Mouse (Mus musculus) heart, adult 8-10 months (tissue): ENCODE measurements at regions not wholly inside any gene's neighbourhood (a gene's known extent, or its start where the extent isn't known, plus 50 kb on each side); places are given as distances from the start of the nearest gene placed in this dataset.

Source experiments
- DNase-seq: peaks from one replicate; pipeline ENCODE4 v3.0.0; 2022; ENCODE audit warnings: low spot score

DNA sequence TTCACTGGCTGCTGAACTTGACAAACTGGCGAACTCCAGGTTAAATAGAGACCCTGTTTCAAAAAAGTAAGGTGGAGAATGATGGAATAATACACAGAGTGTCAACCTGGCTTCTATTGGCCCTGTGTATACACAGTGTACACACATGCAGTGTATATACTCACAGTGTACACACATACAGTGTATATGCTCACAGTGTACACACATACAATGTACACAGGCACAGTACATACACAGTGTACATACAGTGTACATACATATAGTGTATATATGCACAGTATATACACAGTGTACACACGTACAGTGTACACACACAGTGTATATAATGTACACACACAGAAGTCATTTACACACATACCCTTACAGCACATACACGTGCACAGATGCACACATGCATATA is 52.4 kb upstream of the Aldh1b1 start:
- no peak for DNase-seq

DNA sequence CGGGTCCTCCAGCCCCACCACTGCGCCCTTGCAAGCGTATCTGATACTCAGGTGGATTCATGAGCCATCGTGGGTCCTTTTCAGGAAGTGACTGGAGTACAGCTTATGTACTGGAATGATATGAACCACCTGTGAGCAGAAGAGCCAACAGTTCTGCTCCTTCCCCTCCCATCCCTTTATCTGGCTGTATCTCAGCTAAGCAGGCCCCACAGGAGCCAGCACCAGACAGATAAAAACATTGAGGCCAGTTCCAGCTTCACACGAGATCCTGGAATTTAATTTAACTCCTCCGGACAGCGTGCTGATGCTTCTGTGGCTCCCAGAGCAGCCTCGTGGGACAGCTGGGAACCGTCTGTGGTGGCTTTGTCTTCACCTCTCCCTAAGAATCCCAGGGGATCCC is 53.1 kb upstream of the Aldh1b1 start:
- no peak for DNase-seq

DNA sequence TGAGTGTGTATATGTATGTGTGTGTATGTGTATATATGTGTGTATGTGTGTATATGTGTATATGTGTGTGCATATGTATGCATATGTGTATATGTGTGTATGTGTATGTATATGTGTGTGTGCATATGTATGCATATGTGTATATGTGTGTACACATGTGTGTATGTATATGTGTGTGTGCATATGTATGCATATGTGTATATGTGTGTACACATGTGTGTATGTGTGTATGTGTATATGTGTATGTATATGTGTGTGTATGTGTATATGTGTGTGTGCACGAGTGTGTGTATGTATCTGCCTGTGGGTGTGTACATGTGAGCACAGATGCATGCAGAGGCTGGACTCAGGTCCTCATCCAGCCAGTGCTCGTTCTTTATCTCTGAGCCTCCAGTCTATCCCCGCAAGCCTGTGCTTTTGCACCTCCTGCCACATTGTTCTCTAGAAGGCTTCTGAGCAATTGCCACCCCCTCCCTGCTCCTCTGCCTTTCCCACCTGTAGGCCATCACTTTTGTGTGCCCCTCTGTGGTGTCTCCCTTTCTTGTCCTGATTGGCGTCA is 53.9 kb upstream of the Aldh1b1 start:
- DNase-seq: no peak

DNA sequence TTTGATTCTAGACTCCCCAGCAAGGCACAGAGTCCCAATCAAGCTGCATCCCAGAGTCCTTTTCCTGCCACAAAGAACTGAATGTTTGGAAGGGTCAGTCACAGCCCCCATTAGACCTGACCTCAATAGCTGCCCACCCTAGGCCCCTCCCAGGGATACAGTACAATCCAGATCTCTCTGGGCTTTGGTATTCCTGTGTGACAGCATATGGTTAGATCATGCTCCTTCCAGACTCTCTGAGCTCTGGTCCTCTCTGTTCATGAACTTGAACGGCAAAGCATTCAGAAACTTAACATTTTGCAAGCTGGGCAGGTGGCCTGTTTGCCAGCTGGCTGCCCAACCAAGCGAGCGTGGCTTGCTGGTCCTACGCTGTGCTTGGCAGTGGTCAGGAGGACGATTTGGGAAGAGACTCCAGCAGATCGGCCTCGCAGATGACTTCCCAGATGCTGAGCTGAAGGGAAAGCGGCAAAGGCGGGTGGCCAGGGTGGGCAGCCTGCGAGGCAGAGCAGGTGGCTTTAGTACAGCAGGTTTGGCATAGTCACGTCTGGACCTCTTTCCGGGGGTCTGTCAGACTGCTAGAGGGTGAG is 58.0 kb upstream of the Aldh1b1 start:
- no peak for DNase-seq

DNA sequence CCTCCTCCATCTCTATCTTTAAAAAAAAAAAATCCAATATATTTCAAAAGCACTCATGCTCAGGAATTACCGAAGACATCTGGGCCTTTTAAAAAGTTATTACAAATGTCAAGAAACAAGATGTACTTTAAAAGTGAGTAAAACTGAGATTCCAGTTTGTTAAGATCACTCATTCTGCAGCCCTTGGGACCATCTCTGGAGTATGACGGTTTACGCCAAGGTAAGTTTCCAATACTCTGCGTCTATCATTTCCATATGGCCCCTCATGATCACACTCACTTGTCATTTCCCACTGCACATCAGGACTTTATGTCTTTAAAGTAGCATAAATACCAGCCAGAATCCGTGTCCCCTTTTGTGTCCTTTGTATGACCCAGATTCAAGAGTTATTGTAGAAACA is 58.5 kb upstream of the Aldh1b1 start:
- DNase-seq: no peak

DNA sequence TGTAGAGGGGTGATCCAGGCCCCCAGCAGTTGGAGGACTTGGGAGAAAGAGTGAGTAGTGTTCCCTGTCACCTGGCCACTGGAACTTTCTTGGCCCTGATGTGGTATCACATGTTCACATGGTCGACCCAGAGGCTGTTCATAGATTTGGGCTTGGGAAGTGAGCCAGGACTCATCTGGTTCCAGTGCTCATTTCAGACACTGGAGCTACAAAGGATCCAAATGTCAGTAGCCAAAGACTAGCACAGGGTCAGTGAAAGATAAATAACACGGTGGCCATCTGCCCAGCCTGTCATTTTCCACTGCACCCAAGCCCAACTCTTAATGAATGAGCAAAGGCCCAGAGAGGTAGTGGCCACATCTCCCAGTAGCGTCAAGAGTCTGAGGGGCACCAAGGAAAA is 59.1 kb upstream of the Aldh1b1 start:
- DNase-seq: peak; percentile 48

DNA sequence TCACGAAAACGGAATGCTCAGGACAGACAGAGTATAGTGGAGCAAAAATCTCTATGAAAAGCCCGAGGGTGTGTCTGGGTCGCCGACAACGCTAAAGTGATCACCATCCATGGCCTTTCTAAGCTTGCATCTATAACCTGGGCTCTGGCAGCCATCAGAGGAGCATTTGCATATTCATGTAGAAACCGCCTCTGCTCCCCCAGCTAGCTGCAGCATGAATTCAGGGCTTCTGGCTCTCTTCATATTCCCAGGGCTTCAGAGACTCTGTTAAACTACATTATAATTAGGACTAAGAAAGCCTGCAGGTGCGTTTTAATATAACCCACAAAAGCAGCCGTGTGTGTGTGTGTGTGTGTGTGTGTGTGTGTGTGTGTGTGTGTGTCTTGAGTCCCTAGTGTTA is 59.7 kb upstream of the Aldh1b1 start:
- no peak for DNase-seq

DNA sequence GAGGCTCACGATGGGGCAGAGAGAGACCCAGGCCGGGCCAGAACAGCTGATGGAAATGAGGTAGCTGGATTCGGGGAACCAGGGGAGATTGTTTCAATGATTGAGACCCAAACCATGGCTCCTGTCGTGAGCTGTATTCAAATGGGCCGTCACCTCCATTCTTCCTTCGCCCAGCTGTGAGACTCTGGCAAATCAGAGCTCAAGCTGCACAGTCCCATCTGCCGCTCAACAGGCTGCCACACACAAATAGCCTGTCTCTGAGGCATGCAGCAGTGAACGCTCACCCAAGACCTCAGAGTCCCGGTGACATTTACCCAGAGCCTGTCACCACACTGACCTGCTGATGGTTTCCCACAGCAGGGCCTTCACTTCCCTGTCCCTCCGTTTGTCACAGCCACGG is 60.1 kb upstream of the Aldh1b1 start:
- DNase-seq: no peak

DNA sequence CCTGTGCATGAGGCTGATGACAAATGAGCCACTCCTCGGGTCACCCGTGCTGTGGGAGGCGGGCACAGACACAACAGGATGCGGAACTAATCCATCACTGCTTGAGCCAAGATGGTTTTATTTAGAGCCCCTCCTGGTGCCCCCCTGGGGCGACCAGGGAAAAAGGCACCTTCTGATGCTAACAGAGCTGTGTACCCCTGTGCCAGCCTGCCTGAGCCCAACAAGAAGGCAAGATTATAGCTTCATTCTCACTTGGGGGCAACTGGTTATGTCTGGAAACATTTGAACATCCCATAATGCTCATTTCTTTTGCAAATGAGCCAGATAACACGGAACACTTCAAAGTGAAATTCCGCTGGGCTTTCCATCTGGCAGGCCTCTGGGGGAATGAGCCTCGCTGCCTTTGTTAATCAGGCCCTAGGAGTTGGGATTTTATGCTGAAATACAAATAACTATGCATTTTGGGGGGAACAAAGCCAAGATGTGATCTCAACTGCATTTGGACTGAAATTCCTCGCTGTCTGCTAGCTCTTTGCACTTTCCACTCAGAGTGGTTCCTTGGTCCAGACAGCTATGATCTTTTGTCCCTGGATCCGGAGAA is 62.5 kb upstream of the Aldh1b1 start:
- DNase-seq: no peak

DNA sequence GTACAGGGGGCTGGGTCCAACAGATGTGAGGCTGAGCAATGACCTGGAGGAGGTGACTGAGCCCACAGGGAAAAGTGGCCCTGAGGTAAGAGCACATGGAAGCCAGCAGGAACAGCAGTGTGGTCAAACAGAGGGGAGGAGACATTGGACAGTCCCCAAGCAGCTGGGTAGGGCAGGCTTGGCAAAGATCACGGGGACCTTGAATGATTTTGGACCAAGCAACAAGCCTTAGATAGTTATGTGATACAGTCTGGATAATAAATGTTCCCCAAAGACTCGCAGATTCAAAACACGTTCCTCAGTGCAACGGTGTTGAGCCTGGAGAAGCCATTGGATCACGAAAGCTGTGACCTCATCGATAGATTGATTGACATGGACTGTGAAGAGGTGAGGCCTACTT is 64.8 kb upstream of the Aldh1b1 start:
- DNase-seq: no peak

DNA sequence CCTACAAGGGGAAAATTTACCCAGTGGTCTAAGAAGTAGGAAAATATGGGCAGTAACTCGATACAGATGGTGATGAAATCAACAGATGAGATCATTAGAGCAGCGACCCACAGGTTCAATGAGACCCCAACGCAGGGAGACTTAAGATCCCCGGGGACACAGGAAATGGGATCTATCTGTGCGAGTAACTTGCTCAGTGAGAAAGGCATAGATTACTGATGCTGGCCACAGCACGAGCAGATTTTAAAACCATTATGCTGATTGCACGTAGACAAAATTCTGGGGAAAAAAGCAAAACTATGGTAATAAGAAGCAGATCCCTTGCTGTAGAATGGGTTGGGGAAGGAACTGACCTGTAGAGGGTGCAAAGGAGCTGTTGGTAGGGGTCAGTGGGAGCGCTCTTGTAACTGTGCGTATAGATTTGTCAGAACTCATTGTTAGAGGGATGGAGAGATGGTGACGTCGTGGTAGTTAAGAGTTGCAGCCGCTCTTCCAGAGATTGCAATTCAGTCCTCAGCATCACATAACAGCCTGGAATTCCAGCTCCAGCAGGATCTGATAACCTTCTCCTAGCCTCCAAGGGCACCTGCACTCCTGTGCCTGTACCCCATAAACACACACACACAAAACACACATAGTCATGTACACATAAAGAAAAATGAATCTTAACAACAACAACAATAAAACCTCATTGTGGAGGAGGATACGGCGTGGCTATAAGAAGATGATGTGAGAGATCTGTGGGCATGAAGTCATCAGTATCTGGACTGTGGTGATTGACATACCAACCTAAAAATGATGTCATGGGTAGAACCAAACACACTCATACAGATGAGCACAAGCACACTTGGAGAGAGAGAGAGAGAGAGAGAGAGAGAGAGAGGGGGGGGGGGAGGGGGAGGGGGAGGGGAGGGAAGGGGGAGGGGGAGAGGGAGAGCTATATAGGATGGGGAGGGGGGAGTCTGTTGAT is 67.7 kb upstream of the Aldh1b1 start:
- DNase-seq: no peak

DNA sequence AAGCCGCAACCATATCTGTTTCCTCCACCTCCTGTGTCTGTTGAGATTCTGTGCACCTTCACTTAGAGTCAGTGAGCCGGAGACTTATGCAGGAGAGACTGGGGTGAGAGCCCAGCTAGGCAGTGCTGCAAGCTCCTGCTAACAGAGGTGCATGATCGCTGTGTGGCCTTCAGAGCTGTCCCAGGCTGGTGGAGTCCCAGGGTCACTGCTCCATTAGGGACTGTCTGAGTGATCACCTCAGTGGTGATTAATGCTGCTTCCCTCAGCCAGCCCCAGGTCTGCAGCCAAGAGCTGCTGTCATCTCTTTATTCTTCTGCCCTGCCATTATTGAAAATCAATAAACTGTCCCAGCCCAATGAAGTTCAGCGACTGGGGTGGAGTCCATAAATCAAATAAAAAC is 69.0 kb upstream of the Aldh1b1 start:
- no peak for DNase-seq

DNA sequence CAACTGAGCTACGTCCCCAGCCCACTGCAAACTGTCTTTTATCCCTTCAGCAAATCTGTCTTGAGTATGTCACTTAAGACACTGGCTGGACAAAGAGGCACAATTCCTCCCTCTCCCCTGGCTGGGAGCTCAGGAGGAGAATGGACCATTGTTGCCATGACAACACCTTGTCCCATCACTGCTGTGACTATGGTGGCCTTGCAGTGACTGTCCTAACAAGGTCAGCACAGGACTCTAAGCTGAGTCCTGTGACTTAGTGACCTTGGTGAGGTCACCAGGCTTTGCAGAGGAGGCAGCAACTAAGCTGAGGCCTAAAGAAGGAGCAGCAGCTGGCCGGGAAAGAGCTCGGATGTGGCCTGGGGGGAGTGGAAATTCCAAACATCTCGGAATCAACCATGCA is 70.0 kb upstream of the Aldh1b1 start:
- DNase-seq: no peak

DNA sequence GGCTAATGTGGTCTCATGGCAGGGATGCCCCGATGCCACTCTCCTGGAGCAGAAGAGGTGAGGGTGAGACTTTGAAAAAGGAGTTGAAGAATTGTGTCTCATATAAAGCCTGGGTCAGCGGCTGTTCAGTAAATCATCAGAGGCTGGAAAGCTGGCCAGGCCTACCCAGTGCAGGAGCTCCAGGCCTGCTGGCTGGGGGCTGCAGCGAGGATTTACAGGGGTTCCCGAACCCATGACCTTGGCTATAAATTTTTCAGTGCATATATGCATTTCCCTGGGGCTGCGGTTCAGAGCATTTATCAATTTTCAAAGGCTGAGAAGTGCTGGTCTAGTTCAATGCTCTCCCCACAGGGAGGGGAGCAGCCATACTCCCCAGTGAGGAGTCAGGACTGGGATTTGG is 70.9 kb upstream of the Aldh1b1 start:
- no peak for DNase-seq

DNA sequence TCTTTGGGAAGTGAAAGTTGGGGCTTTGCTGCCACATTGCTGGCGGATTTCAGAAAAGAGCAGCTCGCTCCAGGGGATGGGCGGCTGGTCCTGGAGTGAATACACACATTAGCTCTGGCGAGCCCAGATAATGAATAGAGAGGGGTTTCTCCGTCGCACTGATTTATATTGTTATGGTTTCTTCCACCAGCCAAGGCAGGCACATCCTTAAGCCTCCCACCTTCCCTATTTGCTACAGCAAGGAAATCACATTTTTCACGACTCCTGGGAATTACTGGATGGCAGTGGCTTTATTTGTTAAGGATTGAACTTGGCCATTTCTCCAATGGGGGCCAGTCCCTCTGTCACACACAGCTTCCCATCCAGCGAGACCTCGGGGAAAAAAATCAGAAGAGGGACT is 71.3 kb upstream of the Aldh1b1 start:
- DNase-seq: no peak

DNA sequence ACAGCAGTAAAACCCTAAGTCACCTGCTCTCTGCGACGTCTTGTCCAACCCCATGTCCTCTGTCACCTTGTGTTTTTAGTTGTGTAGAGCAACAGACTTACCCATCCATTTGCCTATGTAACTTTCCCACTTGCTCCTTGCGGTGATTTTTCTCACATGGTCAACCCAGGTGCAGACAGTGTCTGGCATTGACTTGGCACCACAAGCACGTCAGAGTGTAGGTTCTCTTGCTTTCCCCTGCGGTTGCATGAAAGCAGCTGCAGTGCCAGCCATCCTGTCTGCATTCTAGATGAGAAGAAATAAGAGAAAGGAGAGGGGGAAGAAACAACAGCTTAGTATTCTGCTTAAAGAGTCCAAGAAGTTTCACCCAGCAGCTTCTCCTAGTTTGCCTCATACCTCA is 72.0 kb upstream of the Aldh1b1 start:
- no peak for DNase-seq

DNA sequence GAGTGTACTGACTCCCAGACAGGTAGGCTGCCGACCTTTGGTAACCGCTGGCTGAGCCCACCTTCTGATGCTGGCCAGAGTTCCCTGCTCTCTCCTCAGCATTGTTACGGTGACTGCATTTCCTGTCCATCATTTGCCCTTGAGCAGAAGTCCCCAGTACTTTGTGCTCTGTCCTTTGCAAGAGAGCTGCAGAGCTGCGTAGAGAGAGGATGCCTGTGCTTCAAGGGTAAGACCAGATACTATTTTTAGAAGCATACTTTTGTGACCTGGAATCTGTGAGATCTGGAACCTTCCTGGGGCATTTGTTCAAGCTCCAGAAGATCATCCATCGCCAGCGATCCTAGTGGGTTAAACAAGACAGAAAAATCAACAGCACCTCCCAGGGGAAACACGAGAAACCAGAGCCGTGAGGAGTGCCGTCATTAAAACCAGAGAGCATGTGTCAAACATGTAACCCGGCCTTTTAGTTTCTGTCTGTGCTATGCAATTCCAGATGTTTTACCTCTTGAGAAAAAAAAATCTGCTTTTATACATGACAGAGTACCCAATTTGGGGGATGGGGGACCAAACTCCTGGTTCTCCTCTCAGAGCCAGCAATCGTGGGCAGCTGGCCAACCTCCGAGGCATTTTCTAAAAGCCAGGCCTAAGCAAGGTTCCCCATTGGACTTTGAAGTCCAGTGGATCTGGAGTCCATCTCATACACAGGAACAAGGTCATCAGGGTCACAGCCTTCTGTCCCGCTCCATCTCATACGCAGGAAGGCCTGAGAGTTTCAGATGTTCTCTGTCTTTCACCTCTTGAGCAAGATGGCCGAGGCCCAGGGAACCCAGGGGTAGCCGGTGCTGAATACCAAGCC is 73.5 kb upstream of the Aldh1b1 start:
- peak; percentile 16 for DNase-seq

DNA sequence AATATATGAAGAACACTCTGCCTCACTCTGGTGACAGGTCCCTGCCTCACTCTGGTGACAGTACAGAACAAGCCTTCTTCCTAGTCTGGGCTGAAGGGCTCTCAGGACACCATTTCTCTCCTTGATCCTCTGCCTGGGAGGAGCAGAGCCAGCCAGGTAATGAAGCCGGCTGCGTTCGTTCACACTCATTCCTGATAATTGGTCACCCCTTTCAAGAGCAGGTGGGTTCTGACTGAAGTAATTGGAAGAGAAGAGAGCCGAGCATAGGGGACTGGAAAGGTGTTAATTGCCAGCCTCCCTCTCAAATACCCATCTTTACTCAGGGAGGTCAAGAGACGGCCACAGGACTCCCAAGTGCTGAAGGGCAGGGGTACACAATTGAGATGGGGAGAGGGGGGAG is 78.5 kb upstream of the Aldh1b1 start:
- DNase-seq: no peak

DNA sequence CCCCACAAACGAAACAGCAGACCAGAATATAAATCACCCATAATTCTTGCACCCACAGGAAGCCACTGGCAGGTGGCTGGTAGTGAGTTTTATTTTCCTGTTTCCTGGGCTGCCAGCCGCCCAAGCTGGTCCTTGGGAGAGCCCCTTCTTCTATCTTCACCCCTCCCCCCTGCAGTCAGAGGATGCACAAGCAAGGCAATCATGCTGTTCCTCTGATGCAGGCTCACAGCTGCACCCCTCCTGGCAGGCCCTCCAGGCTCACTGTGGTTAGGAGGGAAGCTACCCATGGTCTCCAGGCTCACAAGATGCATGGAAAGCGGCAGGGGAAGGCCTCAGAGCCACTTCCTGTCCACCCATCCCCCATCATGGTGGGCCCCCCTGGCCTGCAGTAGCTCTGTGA is 79.3 kb upstream of the Aldh1b1 start:
- no peak for DNase-seq

DNA sequence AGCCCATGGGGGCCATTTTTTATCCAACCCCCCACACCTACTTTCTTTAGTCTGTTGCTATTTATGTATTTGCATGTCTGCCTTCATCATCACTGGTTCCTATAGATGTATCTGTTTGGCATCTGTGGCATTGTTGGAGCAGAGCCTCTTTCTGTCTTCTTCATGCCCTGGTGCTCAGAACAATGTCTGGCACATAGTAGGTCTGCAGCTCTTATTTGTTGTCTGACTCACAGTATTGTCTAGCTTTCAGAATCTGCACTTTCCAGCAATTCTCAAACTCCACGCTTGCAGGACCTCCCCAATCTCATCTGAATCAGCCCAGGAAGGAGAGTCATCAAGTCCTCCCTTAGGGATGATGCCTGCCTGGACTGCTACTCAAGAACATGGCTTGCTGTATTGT is 82.9 kb upstream of the Aldh1b1 start:
- DNase-seq: no peak

DNA sequence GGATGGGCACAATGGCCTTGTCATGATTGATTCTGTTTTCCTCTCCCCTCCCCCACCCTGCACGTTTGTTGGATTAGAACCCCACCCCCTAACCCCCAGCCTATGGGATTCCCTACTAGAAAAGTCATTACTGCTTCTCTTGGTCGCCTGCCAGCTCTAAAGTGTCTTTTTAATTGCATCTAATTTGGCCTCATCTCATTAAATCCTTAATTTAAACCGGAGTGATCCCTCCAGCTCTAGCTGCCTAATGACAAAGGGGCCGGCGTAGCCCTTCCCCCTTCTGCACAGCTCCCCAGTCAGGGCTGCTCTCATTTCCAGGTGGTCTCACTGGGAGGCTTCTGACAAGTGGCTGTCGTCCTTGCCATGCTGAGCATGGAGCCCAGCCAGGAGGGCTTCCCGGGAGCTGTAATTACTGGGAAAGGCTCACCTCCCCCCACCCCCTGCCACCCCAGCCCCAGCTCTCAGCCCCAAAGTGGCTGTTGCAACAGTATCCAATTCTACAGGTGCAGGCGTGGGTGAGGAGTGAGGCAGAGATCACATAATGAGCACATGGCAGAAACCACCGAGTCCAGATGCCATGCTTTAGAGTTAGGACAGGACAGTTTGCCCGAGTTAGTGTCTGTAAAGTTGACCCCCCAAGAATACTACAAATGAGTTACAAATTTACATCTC is 84.8 kb upstream of the Aldh1b1 start:
- DNase-seq: no peak
